Mouse (Mus musculus): ENCODE data around the gene Npcd. TPM values are rescaled to one million over a fixed set of nuclear protein-coding genes. Genes with fewer than 3 reads are reported as not detected.

Gene Npcd
- polyA plus RNA-seq, 1 experiment from 2014 or later: not detected

DNA sequence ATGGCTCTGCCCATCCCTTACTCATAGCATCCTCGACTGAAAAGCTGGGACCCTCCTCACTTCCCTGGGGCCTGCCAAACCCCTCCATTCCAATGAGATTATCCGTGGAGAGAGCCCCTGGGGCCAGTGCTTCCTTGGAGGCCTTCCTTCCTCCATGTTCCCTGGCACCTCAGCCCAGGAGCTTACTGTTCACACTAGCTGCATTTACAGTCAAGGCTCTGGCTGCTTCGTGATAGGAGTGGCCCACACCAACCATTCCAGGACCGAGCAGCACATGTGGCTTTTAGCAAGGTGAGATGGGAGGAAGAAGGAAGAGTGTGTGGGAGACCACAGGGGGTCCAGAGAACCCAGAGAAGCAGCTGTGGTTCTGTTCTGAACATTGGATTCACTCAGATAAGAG lies 80.2 kb downstream of the Npcd start:
- 57% methylated on average over 4 of the region's 4 CpGs for WGBS
- H3K9ac ChIP-seq (ENCODE audit: low read length): no peak overlapping the region
- TF ChIP-seq CTCF (IDR thresholded peaks at IDR 0.05; ENCODE audit: low read depth) (no peak), EP300 (optimal IDR thresholded peaks at IDR 0.05) (no peak)
- no peaks in the 10 kb centered on the region for H3K9me3 ChIP-seq (ENCODE audit: control insufficient read depth, low read length)
- no peak overlapping the region for H3K4me3 ChIP-seq (ENCODE audit: low read depth, low read length)
- ATAC-seq (ENCODE audit: low FRiP score, low TSS enrichment) (no peak), DNase-seq (ENCODE audit: low spot score) (no peak)
- H3K4me2 ChIP-seq (replicated peaks; ENCODE audit: low read depth): no peak overlapping the region
- no peak overlapping the region for H3K27ac ChIP-seq (replicated peaks)
- no peaks in the 10 kb centered on the region for H3K4me1 ChIP-seq (replicated peaks; ENCODE audit: control insufficient read depth, insufficient read depth)
- no peaks in the 10 kb centered on the region for H3K36me3 ChIP-seq (ENCODE audit: control insufficient read depth, insufficient read depth, low read length)
- no peaks in the 10 kb centered on the region for H3K27me3 ChIP-seq (ENCODE audit: control insufficient read depth, insufficient read depth, low read length)

DNA sequence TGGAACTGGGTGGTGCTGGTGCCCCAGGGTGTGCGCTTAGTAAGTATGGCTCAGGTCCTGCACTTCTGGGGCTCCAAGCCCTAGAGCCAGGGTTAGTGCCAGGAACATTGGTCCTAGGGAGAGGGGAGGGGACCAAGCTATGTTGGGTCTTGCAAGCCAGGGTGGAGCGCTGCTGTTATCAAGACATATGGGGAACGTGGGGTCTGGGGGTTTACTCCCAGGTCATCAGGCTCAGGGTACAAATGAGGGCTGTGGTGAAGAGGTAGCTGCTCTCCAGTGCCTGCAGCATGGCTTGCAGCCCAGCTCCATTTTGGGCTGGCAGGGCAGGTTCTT lies 80.7 kb downstream of the Npcd start:
- Histone ChIP-seq H3K9me3 (ENCODE audit: control insufficient read depth, low read length) (no peaks in the 10 kb centered on the region), H3K9ac (ENCODE audit: low read length) (no peak overlapping the region), H3K27me3 (ENCODE audit: control insufficient read depth, insufficient read depth, low read length) (no peaks in the 10 kb centered on the region), H3K4me3 (ENCODE audit: low read depth, low read length) (no peak overlapping the region), H3K4me2 (replicated peaks; ENCODE audit: low read depth) (no peak overlapping the region), H3K4me1 (replicated peaks; ENCODE audit: control insufficient read depth, insufficient read depth) (no peaks in the 10 kb centered on the region), H3K36me3 (ENCODE audit: control insufficient read depth, insufficient read depth, low read length) (no peaks in the 10 kb centered on the region), H3K27ac (replicated peaks) (no peak overlapping the region)
- whole genome bisulfite sequencing: 81% methylated on average over 3 of the region's 3 CpGs
- TF ChIP-seq EP300 (optimal IDR thresholded peaks at IDR 0.05): no peak
- TF ChIP-seq CTCF (IDR thresholded peaks at IDR 0.05; ENCODE audit: low read depth): no peak
- DNase-seq (ENCODE audit: low spot score) (no peak), ATAC-seq (ENCODE audit: low FRiP score, low TSS enrichment) (peak; percentile 43; the same call in 1 of the 2 replicates)

DNA sequence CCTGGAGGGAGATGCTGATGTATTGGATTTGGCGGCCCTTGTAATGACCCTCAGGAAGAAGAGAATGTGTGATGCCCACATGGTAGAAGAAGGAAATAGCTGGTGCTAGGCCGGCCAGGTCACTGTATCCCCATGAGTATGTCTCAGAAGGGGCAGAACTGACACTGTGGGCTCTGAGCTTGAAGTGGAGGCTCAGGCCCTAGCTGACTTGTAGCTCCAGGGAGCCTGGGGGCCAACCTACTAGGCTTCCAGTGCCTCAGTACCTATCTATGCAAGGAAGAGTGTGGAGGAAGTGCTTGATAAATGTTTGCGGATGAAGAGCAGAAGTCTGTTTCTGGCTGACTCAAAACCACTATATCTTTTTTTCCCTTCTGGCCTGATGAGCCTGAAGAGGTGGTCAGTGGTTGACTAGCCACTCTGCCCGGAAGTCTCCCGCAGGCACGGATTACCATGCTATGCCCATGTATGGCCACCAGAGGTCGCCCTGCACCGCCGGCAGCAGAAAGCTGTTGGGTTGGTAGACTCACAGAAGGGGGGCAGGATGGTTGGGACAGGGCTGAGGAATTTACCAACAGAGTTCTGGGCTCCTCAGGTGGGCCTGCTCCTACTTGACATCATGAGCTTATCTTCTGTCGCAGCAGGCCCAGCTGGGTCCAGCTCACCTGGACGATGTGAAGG lies 81.2 kb downstream of the Npcd start:
- H3K9me3 ChIP-seq (ENCODE audit: control insufficient read depth, low read length): no peaks in the 10 kb centered on the region

DNA sequence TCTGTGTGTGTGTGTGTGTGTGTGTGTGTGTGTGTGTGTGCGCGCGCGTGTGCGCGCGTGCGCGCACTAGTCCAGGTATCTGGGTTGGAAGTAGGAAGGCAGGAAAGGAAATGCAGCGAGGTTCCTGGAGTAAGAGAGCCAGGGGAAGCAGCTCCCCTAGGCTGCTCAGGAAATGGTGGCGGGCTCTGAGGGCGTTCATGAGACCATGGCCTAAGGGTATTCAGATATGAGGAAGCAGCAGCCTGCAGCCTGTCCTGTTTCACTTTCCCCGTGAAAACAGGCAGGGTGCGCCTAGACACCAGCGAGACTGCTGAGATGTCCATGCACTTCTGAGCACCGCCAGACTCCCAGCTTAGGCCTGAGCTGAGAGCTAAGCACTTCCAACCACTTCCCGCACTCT lies 82.3 kb downstream of the Npcd start:
- Histone ChIP-seq H3K4me1 (replicated peaks; ENCODE audit: control insufficient read depth, insufficient read depth) (no peaks in the 10 kb centered on the region), H3K4me2 (replicated peaks; ENCODE audit: low read depth) (no peak overlapping the region), H3K36me3 (ENCODE audit: control insufficient read depth, insufficient read depth, low read length) (no peaks in the 10 kb centered on the region), H3K4me3 (ENCODE audit: low read depth, low read length) (no peak overlapping the region), H3K27me3 (ENCODE audit: control insufficient read depth, insufficient read depth, low read length) (no peaks in the 10 kb centered on the region), H3K9ac (ENCODE audit: low read length) (no peak overlapping the region), H3K27ac (replicated peaks) (no peak overlapping the region; the same call in 1 of the 2 replicates), H3K9me3 (ENCODE audit: control insufficient read depth, low read length) (no peaks in the 10 kb centered on the region)
- ATAC-seq (ENCODE audit: low FRiP score, low TSS enrichment) (no peak), DNase-seq (ENCODE audit: low spot score) (no peak)
- TF ChIP-seq EP300 (optimal IDR thresholded peaks at IDR 0.05) (no peak), CTCF (IDR thresholded peaks at IDR 0.05; ENCODE audit: low read depth) (no peak)
- WGBS: 84% methylated on average over 17 of the region's 17 CpGs

More for the DNA sequence above, 81.2 kb downstream of the Npcd start:
- H3K4me1 ChIP-seq (replicated peaks; ENCODE audit: control insufficient read depth, insufficient read depth): no peaks in the 10 kb centered on the region
- no peak overlapping the region for H3K9ac ChIP-seq (ENCODE audit: low read length)
- ATAC-seq (ENCODE audit: low FRiP score, low TSS enrichment) (peak; percentile 59), DNase-seq (ENCODE audit: low spot score) (peak; percentile 78)
- WGBS: 23% methylated on average over 11 of the region's 11 CpGs
- no peaks in the 10 kb centered on the region for H3K36me3 ChIP-seq (ENCODE audit: control insufficient read depth, insufficient read depth, low read length)
- no peak for TF ChIP-seq EP300 (optimal IDR thresholded peaks at IDR 0.05)
- peak; percentile 100 for TF ChIP-seq CTCF (IDR thresholded peaks at IDR 0.05; ENCODE audit: low read depth)
- no peak overlapping the region for H3K27ac ChIP-seq (replicated peaks)
- no peaks in the 10 kb centered on the region for H3K27me3 ChIP-seq (ENCODE audit: control insufficient read depth, insufficient read depth, low read length)
- H3K4me2 ChIP-seq (replicated peaks; ENCODE audit: low read depth): no peak overlapping the region
- H3K4me3 ChIP-seq (ENCODE audit: low read depth, low read length): no peak overlapping the region

DNA sequence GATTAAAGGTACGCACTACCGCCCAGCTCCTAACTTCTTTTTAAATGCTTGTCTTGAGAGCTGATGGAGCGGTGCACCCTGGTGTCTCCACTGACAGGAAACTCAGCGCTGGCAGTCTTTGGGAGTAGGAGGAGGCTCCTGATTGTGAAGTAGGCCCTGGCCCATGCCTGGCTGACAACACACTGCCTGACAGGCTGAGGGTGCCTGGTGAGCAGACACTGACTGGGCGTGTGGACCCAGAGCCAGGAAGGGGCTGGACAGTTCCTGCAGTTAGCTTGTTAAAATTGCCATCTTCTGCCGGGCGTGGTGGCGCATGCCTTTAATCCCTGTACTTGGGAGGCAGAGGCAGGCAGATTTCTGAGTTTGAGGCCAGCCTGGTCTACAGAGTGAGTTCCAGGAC lies 83.8 kb downstream of the Npcd start:
- no peak for TF ChIP-seq CTCF (IDR thresholded peaks at IDR 0.05; ENCODE audit: low read depth)
- TF ChIP-seq EP300 (optimal IDR thresholded peaks at IDR 0.05): no peak
- H3K4me1 ChIP-seq (replicated peaks; ENCODE audit: control insufficient read depth, insufficient read depth): no peaks in the 10 kb centered on the region
- H3K9ac ChIP-seq (ENCODE audit: low read length): no peak overlapping the region
- no peaks in the 10 kb centered on the region for H3K27me3 ChIP-seq (ENCODE audit: control insufficient read depth, insufficient read depth, low read length)
- no peak overlapping the region for H3K4me2 ChIP-seq (replicated peaks; ENCODE audit: low read depth)
- DNase-seq (ENCODE audit: low spot score) (no peak), ATAC-seq (ENCODE audit: low FRiP score, low TSS enrichment) (no peak)
- no peaks in the 10 kb centered on the region for H3K36me3 ChIP-seq (ENCODE audit: control insufficient read depth, insufficient read depth, low read length)
- no peak overlapping the region for H3K27ac ChIP-seq (replicated peaks)
- no peak overlapping the region for H3K4me3 ChIP-seq (ENCODE audit: low read depth, low read length)
- H3K9me3 ChIP-seq (ENCODE audit: control insufficient read depth, low read length): no peaks in the 10 kb centered on the region
- 84% methylated on average over 8 of the region's 8 CpGs for WGBS

DNA sequence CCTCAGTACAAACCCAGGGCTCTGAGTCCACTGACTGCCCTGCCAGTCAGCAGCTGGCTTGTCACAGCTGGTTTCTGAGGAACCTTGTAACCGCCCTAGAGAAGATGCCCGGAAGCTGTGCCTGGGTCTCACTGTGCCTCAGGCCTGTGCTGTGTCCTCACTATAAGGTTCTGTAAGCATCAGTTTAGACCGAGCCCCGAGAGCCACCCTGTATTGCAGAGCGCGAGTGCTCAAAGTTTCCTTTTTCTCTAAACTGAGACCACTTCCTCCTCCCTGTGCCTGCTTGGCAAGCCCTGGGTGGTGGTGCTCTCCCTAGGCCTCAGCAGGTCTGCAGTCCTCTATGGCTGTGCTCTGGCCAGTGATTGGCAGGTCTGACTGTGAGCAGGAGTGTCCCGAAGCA lies 84.9 kb downstream of the Npcd start:
- DNase-seq (ENCODE audit: low spot score) (no peak), ATAC-seq (ENCODE audit: low FRiP score, low TSS enrichment) (no peak)
- TF ChIP-seq CTCF (IDR thresholded peaks at IDR 0.05; ENCODE audit: low read depth) (no peak), EP300 (optimal IDR thresholded peaks at IDR 0.05) (no peak)
- WGBS: 89% methylated on average over 7 of the region's 7 CpGs
- H3K9ac ChIP-seq (ENCODE audit: low read length): no peak overlapping the region
- no peaks in the 10 kb centered on the region for H3K9me3 ChIP-seq (ENCODE audit: control insufficient read depth, low read length)
- no peak overlapping the region for H3K4me2 ChIP-seq (replicated peaks; ENCODE audit: low read depth)
- no peaks in the 10 kb centered on the region for H3K4me1 ChIP-seq (replicated peaks; ENCODE audit: control insufficient read depth, insufficient read depth)
- no peak overlapping the region for H3K27ac ChIP-seq (replicated peaks)
- no peaks in the 10 kb centered on the region for H3K36me3 ChIP-seq (ENCODE audit: control insufficient read depth, insufficient read depth, low read length)
- H3K27me3 ChIP-seq (ENCODE audit: control insufficient read depth, insufficient read depth, low read length): no peaks in the 10 kb centered on the region
- H3K4me3 ChIP-seq (ENCODE audit: low read depth, low read length): no peak overlapping the region

Data from stomach, postnatal 0 days (tissue).